Mouse (Mus musculus): ENCODE measurements around the gene Cog2.

Cog2 gene

DNA sequence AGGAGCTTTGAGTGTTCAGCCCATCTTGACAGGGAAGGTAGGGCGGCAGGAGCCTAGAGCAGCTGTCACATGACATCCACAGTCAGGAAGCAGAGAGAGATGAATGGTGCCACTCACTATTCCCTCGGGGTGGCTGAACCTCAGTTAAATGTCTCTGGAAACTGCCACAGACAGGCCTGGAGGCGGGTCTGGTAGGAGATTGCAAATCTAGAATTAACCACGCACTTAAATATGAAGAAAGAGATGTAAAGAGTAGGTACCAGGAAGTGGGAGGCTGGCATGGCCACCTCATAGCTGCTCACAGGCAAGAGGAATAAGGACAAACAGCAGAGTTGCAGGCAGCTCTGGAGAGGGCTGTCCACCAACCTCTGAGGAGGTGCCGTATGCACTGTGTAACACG is 3.4 kb upstream of the Cog2 start:
- DNase-seq (ENCODE audit: low spot score): no peak

DNA sequence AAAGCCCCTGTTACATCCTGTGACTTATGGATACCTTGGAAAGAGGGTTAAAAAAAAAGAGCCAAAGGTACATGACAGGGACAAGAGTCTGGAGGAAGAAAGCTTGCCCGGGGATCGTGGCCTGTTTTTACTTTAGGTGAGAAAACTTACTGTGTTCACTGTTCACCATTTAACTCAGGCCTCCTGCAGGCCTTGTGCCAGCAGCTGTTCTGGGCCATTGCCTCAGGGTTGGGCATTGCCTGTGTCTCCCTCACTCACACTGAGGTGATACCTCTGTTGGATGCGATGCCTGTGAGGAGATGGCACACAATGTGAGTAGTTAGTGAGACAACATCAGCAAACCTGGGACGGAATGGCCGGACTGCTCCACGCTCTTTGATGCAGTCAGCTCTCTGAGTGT is 1.4 kb downstream of the Cog2 start:
- no peak for DNase-seq (ENCODE audit: low spot score)

DNA sequence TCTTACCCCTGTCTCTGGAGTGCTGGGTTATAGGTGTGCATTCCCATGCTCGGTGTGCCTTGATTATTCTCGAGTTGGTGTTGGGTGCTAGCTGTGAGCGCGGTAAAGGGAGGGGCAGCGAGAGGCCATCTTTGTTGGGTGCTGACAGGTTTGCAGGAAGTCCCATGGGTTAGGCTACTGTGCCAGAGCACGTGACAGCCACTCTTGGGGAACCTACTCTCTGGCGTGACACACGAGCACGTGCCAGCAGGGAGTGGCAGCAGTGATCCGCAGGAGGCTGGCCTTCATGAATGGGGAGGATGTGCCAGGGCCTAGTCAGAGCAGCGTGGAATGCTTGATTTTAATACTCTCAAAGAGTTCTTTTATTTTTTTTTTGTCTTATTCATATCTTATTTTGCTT is 5.7 kb downstream of the Cog2 start:
- no peak for DNase-seq (ENCODE audit: low spot score)

DNA sequence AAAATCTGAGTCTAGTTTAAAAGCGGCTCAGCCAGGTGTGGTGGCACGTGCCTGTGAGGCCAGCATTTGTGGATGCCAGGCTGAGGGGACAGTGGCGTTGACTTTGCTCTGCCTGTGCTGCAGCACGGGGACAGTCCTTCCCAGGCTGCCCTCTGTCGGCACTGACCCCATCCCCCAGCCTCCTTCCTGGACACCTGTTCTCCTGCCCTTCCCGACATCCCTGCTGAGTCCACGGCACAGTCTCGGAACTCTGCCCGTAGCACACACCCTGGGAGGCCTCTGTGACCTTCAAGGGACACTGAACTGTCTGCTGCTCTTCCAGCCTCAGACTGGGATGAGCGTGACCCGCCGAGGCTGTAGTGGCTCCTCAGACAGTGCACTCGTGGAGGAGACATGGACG is 9.5 kb downstream of the Cog2 start:
- no peak for DNase-seq (ENCODE audit: low spot score)

DNA sequence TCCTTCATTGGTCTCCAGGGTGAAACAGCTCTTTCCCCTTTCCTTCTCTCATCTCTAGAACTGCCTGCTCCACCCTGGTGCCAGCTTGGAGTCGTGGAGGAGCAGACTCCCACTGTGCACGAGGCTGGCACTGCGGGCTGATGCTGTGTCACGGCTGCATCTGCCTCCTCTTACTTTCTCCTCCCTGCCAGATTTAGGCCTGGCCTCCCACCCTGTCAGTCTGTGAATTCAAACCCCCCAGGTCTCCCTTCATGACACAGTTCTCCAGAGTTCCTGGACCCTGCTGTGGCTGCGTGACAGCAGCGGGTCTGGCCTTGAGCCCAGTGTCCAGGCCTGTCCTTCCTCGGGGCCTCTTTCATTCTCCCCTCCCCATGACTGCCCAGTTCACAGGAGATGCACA is 10.0 kb downstream of the Cog2 start:
- DNase-seq (ENCODE audit: low spot score): no peak

DNA sequence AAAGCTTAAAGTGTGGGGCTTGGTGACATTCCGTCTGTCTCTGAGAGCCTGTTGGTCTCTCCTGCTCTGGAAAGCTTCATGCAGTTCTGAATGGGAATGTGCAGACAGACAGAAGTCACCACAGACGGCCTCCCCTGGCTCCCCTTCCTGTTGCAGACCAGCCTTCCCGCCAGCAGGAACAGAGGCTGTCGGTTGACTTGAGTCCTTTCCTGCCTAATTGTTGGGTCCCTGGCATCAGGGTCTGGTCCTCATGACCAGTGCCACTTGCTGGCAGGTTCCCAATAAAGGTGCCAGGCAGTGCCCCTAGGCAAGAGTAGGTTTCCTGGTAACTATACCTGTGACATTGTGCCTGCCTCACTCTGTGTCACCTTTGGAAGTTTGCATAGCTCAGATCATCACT is 10.4 kb downstream of the Cog2 start:
- no peak for DNase-seq (ENCODE audit: low spot score)

DNA sequence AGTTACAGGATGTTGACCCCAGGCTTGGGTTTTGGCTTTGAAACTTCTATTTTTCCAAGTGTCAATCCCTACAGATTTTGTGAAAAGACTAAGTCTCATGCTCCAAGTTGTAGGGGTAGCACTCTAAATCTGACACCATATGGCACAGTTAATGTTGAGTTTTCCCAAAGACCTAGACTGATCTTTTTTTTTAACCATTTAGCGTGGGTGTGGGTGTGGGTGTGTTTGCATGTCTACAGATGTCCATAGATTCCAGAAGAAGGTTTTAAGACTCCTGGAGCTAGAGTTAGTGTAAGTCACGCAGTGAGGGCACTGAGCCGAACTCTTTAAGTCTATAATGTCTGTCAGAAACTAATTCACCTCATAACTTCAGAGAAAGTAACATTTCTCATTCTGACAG is 12.1 kb downstream of the Cog2 start:
- DNase-seq (ENCODE audit: low spot score): no peak

DNA sequence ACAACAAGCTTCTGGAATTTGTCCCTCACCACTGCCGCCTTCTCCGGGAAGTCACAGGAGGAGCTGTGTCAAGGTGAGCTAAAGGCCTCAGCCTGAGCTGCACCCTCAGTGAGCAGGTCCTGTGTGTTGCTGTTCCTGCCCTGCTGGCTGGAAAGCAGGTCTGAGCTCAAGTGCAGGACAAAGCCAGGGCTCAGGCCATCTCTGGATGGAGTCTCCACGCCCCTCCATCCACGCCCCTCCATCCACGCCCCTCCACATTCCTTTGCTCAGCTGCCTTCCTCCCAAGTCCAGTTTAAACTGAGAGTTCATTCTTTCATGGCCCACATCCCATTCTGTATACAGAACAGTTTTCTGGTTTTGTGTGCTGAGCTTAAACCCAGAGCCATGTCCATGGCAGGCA is 14.9 kb downstream of the Cog2 start:
- DNase-seq (ENCODE audit: low spot score): no peak

DNA sequence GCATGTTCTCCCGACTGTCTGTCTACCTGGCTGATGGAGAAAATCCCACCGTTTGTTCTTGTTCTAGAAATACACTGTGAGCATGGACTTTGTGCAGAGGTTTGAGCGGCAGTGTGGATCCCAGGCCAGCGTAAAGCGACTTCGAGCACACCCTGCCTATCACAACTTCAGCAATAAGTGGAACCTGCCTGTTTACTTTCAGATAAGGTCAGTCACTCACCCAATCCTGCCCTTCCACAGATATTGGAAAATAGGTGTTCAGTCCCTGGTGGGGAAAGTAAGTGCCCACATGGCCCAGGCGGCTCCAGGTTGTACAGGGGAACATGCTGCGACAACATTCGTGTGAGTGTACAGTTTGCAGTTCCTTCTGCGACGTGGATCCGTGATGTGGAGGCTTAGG is 20.3 kb downstream of the Cog2 start:
- DNase-seq (ENCODE audit: low spot score): no peak

DNA sequence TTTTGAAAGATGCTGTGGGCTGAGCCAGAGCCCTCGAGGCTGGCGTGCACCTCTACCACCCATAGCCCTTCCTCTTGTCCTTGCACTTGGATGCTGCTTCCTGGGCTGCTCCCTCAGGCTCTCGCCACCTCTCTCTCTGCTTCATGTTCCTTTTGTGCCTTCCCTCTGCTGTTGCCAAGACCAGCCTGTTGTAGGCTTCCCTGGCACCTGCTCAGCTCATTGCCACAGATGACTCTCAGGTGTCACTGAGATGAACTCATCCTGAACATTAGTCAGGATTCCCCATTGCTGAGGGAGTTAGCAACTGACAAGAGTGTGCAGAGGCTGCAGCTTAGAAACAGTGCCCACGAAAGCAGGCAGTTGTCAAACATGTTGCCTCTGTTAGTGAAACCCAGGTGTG is 21.4 kb downstream of the Cog2 start:
- DNase-seq (ENCODE audit: low spot score): no peak

DNA sequence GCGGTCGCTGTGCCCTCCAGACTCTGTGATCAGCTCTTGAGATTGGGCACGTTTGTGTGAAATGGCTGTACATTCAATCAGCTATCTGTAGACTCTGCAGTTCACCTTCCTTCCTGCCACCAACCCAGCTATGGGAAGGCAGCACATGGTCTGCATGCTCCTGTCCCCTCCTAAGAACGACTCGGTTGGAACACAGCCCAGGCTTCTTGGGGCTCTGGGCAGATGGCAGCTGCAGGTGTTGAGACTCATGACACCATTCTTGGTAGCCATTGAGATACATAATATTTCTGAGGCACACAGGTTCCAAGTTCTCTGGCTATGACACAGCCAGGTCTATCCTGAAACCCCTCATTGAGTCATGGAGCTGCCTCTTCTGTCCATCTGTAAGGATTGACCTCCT is 22.7 kb downstream of the Cog2 start:
- DNase-seq (ENCODE audit: low spot score): no peak

DNA sequence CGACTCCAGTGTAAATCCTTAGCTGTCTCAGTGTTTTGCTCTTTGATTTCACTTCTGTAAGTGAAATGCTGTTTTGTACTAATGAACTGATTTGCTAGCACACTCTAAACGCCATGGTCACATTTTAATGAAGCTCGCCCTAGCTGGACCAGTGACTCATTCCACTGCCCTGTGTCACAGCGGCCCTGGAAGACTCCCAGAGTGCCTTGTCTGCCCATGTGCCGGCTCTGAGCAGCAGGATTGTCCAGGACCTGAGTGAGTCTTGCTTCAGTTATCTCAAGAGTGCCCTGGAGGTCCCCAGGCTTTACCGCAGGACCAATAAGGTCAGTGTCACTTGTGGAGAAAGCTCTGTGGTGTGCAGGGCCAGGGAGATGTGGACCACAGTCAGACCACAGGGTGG is 25.8 kb downstream of the Cog2 start:
- no peak for DNase-seq (ENCODE audit: low spot score)

DNA sequence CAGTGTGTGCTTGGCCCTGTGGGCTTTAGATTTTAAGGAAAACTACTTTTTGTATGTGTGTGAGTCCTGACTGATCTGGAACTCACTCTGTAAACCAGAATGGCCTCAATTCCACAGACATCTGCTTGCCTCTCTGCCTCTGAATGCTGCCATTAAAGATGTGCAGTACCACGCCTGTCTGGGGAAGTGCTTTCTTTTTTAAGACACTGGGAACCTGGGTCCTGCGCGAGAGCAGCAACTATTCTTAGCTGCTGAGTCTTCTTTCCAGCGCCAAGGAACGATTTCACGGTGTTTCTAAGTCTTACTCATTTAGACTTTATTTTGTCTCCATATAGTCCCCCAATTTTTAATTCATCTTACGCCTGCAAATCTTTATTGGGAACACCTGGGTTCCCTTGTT is 26.2 kb downstream of the Cog2 start:
- no peak for DNase-seq (ENCODE audit: low spot score)

DNA sequence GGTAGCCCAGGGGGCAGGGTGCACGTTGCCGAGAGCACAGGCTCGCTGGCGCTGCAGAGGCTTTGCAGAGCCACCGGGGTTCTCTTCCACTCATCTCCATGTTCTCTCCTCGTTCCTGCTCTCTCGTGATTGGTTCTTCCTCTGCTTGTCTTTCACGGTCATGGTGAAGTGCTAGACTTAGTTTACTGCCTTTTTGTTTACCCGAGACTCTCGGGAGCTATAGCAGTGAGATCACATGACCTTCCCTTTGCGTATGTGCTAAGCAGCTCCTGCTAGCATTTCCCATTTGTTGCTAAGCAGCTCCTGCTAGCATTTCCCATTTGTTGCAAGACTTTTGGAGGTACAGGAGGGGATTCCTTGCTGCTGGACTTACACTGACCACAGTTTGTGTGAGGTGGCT is 26.7 kb downstream of the Cog2 start:
- DNase-seq (ENCODE audit: low spot score): no peak

DNA sequence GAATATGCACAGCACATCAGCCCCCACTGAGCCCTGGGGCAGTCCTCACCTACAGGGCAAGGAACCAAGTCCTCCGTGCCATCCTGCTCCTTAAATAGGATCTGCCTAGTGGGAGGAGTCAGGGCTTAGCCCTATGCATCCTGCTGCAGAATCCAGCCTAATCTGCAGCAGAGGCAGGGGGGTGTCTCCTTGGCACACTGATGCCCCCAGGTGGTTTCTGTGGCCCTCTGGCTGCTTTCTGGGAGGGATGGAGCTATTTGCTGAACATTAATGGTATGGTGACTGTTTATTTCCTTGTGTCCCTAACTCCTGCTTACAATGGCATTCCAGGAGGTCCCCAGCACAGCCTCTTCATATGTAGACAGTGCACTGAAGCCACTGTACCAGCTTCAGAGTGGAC is 27.6 kb downstream of the Cog2 start:
- DNase-seq (ENCODE audit: low spot score): no peak

DNA sequence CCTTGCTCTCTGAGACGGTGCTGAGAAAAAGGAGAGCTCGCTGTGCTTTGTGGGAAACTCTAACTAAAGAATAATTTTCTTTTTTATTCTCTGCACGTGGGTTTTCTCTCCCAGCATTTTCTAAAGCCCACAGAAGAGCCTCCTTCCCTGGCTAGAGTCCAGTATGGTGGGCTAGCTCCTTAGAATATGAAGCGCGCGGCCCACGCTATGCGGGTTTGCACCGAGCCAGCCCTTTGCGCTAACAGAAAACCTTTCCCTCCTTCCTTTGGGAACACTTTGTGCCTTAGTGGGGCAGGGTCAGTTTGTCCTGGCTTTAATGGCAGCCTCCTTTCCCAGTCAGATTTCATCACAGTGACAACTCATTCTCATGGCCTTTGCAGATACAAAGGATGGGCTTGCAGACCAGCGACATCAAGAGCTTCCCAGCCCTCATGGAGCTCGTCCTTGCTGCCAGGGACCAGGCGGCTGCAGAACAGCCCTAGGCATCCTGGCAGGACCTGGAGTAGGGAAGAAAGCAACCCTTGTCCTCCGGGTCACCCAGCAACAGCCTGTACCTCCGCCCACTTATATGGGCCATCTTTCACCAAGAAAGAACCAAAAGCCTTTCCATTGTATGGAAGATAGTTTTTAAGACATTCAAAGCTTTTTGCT is 30.6 kb downstream of the Cog2 start:
- DNase-seq (ENCODE audit: low spot score): no peak

DNA sequence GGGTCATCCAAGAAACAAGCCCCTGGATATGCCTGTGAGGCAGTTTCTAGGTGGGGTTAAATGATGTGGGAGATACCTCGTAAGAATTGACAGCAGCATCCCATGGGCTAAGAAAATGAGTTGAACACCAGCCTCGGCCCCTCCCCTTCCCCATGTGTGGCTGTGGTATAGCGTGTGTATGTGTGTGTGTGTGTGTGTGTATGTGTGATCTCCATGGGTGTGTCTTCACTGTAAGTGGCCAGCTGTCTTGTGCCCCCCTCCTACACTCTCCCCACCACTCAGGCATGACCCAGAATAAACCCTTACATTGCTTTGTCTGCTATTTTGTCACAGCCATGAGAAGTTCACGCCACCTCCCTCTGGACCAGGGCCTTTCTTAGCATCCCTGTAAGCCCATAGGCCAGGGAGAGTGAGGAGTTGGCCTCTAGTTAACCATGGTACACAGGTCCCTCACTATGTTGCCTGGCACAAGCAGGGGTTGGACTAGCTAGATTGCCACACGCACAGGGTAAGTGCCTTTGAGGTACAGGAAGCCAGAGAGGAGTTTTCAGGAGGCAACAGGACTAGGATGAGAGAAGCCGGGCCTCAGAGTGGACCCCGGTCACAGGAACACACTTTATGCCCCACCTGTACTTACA is 34.7 kb downstream of the Cog2 start:
- no peak for DNase-seq (ENCODE audit: low spot score)

DNA sequence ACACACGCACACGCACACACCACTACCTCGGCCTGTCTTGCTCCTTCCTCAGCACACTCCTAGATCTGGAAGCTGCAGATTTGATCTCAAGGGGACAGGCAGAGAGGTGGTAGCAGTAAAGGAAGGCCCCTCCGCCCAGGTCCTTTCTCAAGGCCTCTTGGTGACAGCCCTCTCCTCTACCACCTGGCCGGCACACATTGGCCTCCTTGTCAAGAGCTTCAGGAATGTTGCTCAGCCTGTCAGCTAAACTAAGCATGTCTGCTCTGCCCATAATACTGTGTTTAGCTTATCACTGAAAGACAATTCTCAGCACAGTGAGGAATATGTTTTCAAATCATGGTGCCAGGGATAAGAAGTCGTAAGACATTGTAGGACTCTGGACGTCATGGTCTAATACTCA is 35.6 kb downstream of the Cog2 start:
- no peak for DNase-seq (ENCODE audit: low spot score)

DNA sequence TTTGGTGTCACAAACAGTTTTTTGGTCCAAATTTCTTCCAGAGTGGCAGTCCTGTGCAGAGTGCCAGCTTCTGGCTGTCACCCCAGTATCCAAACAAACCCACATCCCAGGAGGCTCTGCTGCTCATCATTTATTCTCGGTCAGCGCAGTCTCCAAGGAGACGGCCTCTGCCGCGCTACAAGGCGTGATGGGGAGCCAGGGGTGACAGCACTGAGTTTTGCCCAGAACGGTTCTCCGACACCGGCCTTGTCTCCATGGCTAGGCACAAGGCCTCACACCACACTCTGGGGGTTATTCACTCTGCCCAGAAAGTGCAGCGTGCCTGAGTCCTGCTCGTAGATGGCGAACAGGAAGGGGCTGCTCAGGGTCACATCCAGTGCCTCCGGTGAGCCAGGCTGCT is 36.1 kb downstream of the Cog2 start:
- no peak for DNase-seq (ENCODE audit: low spot score)

DNA sequence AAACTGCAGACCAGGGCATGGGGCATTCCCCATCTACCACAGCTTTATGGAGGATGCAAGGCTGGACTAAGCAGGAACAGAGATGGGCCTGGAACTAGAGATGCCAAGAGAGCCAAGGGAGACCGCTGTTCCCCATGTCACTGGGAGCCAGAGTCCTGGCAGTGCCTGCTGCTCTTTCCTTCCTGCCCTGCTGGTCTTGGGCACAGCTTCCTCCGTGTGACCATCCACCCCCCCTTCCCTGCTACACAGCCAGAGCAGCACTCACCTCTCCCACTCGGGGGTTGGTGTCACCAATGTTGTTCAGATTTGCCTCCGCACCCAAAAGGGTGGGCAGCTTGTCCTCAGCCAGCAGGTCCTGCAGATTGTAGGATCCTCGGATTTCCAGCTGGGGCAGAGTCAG is 36.9 kb downstream of the Cog2 start:
- DNase-seq (ENCODE audit: low spot score): no peak

DNA sequence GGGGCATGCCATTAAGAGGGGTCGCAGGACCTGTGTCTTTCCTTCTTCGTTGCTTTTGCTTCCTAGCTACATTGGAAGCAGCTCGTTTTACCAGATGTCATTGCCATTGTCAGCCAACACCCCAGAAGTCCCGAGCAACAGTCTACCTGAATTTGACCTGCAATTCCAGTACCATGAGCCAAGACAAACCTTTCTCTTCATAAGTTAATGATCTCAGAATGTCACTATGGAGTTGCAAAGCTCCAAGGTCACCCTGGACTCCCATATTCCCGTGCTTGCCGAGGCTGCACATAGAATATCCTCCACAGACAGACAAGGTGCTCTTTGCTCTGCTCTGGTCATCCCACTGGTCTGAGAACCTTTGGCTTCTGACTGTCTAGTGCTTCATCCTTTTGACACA is 46.6 kb downstream of the Cog2 start:
- DNase-seq (ENCODE audit: low spot score): no peak

DNA sequence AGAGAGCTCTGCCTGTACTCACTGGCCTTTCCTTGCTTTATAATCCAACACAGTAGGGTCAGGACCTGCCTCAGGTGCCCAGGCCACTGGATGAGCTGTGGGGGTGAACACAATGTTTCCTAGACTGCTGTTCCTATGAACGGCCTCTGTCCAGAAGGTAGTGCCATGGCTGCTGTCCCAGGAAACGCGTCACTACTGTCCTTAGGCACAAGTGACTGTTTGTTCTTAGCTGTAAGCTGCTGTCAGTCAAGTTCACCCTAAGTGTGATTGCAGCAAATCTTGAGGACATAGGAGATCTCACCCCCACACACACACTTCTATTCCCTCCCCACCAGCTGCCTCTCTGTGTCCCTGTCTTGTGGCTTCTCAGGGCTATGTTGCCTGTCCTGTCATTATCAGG is 47.0 kb downstream of the Cog2 start:
- no peak for DNase-seq (ENCODE audit: low spot score)

DNA sequence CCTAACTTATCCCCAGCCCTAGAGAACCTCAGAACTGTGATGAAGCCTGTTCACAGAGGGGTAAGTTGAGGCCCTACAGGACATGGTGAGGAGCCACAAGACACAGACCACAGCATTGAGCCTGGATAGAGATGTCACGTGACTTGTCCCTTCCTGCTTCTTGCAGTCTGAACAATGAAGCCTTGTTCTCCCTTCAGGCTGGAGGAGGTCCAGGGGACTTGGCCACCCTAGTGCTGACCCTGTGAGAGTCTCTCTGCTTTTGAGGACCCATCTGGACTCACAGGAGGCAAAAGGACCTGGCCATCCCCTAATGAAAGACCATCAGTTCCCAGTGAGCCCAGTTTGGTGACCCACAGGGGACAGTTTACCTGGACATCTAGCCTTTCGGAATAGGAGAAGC is 48.5 kb downstream of the Cog2 start:
- DNase-seq (ENCODE audit: low spot score): no peak

DNA sequence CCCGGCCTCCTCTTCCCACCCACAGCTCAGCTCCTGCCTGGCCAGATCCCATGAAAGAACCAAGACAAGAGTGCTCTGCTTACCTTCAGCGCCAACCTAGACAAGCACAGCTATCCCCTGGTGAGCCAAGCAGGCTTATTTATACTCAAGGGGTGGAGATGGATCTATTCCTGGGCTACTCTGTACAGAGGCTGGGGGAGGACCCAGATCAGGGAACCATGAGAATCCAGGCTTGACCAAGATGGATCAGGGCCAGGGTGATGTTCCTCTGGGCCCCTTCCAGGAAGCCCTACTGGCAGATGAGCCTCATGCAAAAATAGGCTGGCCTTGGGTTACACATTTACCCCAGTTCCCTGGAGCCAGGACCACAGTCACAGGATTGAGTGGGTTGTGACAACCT is 49.0 kb downstream of the Cog2 start, which contains the start of gene Agt:
Gene Agt (minus strand): TSS at position 114 of the 400 bp plus-strand sequence.
- peak; percentile 48 for DNase-seq (ENCODE audit: low spot score)
